Mouse (Mus musculus) heart, postnatal 0 days (tissue): ENCODE measurements at regions not wholly inside any gene's neighbourhood (a gene's known extent, or its start where the extent isn't known, plus 50 kb on each side); places are given as distances from the start of the nearest gene placed in this dataset.

Experiments
- ATAC-seq: fragments of 200-750 bp; cut with Nextera tagmentation; 2 replicates; pipeline ENCODE4 v1.8.0; 2017; ENCODE audit warnings: low read depth, moderate number of reproducible peaks, moderate library complexity; ENCODE audit not compliant: insufficient read depth
- DNase-seq: peaks from one replicate; pipeline ENCODE4 v3.0.0-alpha.2; 2016; ENCODE audit warnings: low spot score
- H3K27ac ChIP-seq: fragments of 300-500 bp; sonication (generic); 2 replicates; pipeline ENCODE4 v1.5.1; 2014; ENCODE audit warnings: low read depth, mild to moderate bottlenecking
- H3K27me3 ChIP-seq: fragments of 300-500 bp; sonication (generic); 2 replicates; pipeline ENCODE4 v1.6.1; 2014; ENCODE audit warnings: low read length, mixed read lengths; ENCODE audit not compliant: control insufficient read depth, insufficient read depth
- H3K36me3 ChIP-seq: fragments of 300-500 bp; sonication (generic); replicated peaks from 2 replicates; pipeline ENCODE4 v1.6.1; 2014; ENCODE audit warnings: low read length, mixed read lengths; ENCODE audit not compliant: control insufficient read depth, insufficient read depth
- H3K4me1 ChIP-seq: fragments of 300-500 bp; sonication (generic); 2 replicates; pipeline ENCODE4 v1.6.1; 2014; ENCODE audit warnings: antibody characterized with exemption; ENCODE audit not compliant: control insufficient read depth, insufficient read depth
- H3K4me2 ChIP-seq: fragments of 300-500 bp; sonication (generic); 2 replicates; pipeline ENCODE4 v1.6.1; 2014; ENCODE audit warnings: low read depth, mild to moderate bottlenecking, low read length, moderate library complexity
- H3K4me3 ChIP-seq: fragments of 300-500 bp; sonication (generic); 2 replicates; pipeline ENCODE4 v1.5.1; 2014; ENCODE audit warnings: low read depth, low read length
- H3K9ac ChIP-seq: fragments of 300-500 bp; sonication (generic); replicated peaks from 2 replicates; pipeline ENCODE4 v1.6.1; 2014; ENCODE audit warnings: low read depth, low read length, mixed read lengths
- H3K9me3 ChIP-seq: fragments of 300-500 bp; sonication (generic); replicated peaks from 2 replicates; pipeline ENCODE4 v1.6.1; 2016; ENCODE audit warnings: low read length; ENCODE audit not compliant: control insufficient read depth
- CTCF ChIP-seq: IDR thresholded peaks from 2 replicates; pipeline ENCODE4 v1.5.1; 2016; ENCODE audit warnings: antibody characterized with exemption, control low read depth, low read depth
- EP300 ChIP-seq: IDR thresholded peaks from 2 replicates; pipeline ENCODE4 v1.6.1; 2016; ENCODE audit warnings: antibody characterized with exemption, low read depth
- WGBS: fragments of 180-500 bp; shearing (Covaris S2); extraction: QIAGEN DNeasy Blood & Tissue Kit; methylation state at CpG from one replicate; pipeline ENCODE4 v1.1.7; 2014; 5-methylcytosine and 5-hydroxymethylcytosine counted together

- 82% methylated on average over 1 of the region's 1 CpGs for WGBS
- ATAC-seq: no peak
Measured at GRCm38 (mm10) chr5:149356970-149357369, 54.6 kb upstream of the Medag start.

More at GRCm38 (mm10) chr5:149356970-149357369, 54.6 kb upstream of the Medag start:
- Histone ChIP-seq H3K36me3 (no peaks in the 10 kb centered on the region), H3K9me3 (peaks cover 6% of the 10 kb centered on the region; the same call in 1 of the 2 replicates), H3K4me1 (peaks cover 10% of the 10 kb centered on the region), H3K9ac (no peak overlapping the region), H3K27ac (no peak overlapping the region), H3K27me3 (no peaks in the 10 kb centered on the region), H3K4me2 (no peak overlapping the region), H3K4me3 (no peak overlapping the region)
- DNase-seq: no peak
- no peak for TF ChIP-seq CTCF
- no peak for TF ChIP-seq EP300
